Mouse (Mus musculus) spleen, postnatal 14 days (tissue): Measurements from ENCODE around the gene Dpysl4.

ENCODE experiments used
- DNase-seq, 2 experiments: peaks; one replicate each; pipeline ENCODE4 v3.0.0; 2021 to 2022; ENCODE audit warnings: low spot score in 2 of 2

Dpysl4 gene

GRCm38 (mm10) chr7:139100531-139101095, 14.8 kb downstream of the Dpysl4 start:
- no peak for DNase-seq

- no peak for DNase-seq
Measured at GRCm38 (mm10) chr7:139101286-139101804, 15.5 kb downstream of the Dpysl4 start.

- DNase-seq = no peak
Measured at GRCm38 (mm10) chr7:139101826-139102225, 16.0 kb downstream of the Dpysl4 start.

GRCm38 (mm10) chr7:139103960-139104381, 18.2 kb downstream of the Dpysl4 start:
- no peak for DNase-seq

- DNase-seq = no peak
Measured at GRCm38 (mm10) chr7:139105076-139105475, 19.3 kb downstream of the Dpysl4 start.

- DNase-seq = no peak
Measured at GRCm38 (mm10) chr7:139105705-139106104, 19.9 kb downstream of the Dpysl4 start.

GRCm38 (mm10) chr7:139107908-139108650, 22.3 kb downstream of the Dpysl4 start:
- no peak for DNase-seq

- DNase-seq = peak; percentile 19 to 21
Measured at GRCm38 (mm10) chr7:139119152-139119774, 33.5 kb downstream of the Dpysl4 start.

GRCm38 (mm10) chr7:139119775-139120153, 34.0 kb downstream of the Dpysl4 start:
- DNase-seq = no peak

GRCm38 (mm10) chr7:139125881-139126280, 40.1 kb downstream of the Dpysl4 start:
- DNase-seq = no peak

- no peak for DNase-seq
Measured at GRCm38 (mm10) chr7:139126549-139126948, 40.7 kb downstream of the Dpysl4 start.

GRCm38 (mm10) chr7:139128994-139129393, 43.2 kb downstream of the Dpysl4 start:
- no peak for DNase-seq

GRCm38 (mm10) chr7:139130361-139130760, 44.6 kb downstream of the Dpysl4 start:
- no peak for DNase-seq

- DNase-seq = no peak
Measured at GRCm38 (mm10) chr7:139131538-139131937, 45.7 kb downstream of the Dpysl4 start.

GRCm38 (mm10) chr7:139133446-139133845, 47.6 kb downstream of the Dpysl4 start:
- no peak for DNase-seq

GRCm38 (mm10) chr7:139135236-139135635, 49.4 kb downstream of the Dpysl4 start:
- no peak for DNase-seq

- DNase-seq = no peak
Measured at GRCm38 (mm10) chr7:139136906-139137491, 51.2 kb downstream of the Dpysl4 start.

- no peak for DNase-seq
Measured at GRCm38 (mm10) chr7:139139921-139140461, 54.2 kb downstream of the Dpysl4 start.

GRCm38 (mm10) chr7:139143785-139144184, 58.0 kb downstream of the Dpysl4 start:
- DNase-seq = no peak

GRCm38 (mm10) chr7:139145891-139146290, 60.1 kb downstream of the Dpysl4 start:
- no peak for DNase-seq

GRCm38 (mm10) chr7:139147360-139147759, 61.6 kb downstream of the Dpysl4 start:
- DNase-seq = no peak

- DNase-seq = no peak
Measured at GRCm38 (mm10) chr7:139149373-139149772, 63.6 kb downstream of the Dpysl4 start.
